Mouse (Mus musculus) gonadal fat pad, adult 2 months (tissue): ENCODE results near the gene A130010J15Rik. TPM values are rescaled to one million over a fixed set of nuclear protein-coding genes. Genes with fewer than 3 reads are reported as not detected.
A peak's percentile ranks its signal among the peaks of the same experiment; 100 is the strongest.

ENCODE experiments used
- DNase-seq: peaks from one replicate; pipeline ENCODE4 v3.0.0-alpha.2; 2012; ENCODE audit warnings: low read depth
- polyA plus RNA-seq: library from polyadenylated mRNA; depleted of rRNA; stranded (reverse); fragments of >200 nt; gene quantifications from 2 replicates; pipeline ENCODE4 v1.2.3, GENCODE M21; 2012

The A130010J15Rik gene
- polyA plus RNA-seq, 1 experiment: 5.2 TPM

GRCm38 (mm10) chr1:193156316-193157110 is 11.3 kb upstream of the A130010J15Rik start:
- DNase-seq: no peak

GRCm38 (mm10) chr1:193157111-193157492 is 10.7 kb upstream of the A130010J15Rik start:
- no peak for DNase-seq

GRCm38 (mm10) chr1:193159163-193159562 is 8.7 kb upstream of the A130010J15Rik start:
- no peak for DNase-seq

GRCm38 (mm10) chr1:193159613-193160012 is 8.2 kb upstream of the A130010J15Rik start:
- no peak for DNase-seq

- no peak for DNase-seq
These were observed 7.4 kb upstream of the A130010J15Rik start for GRCm38 (mm10) chr1:193160317-193161032.

- DNase-seq: no peak
These were observed 1.4 kb downstream of the A130010J15Rik start for GRCm38 (mm10) chr1:193169228-193169627.

- DNase-seq: no peak
These were observed 2.0 kb downstream of the A130010J15Rik start for GRCm38 (mm10) chr1:193169856-193170255.

- DNase-seq: peak; percentile 97
These were observed 5.4 kb downstream of the A130010J15Rik start for GRCm38 (mm10) chr1:193172991-193173809.

GRCm38 (mm10) chr1:193173810-193174129 is 5.9 kb downstream of the A130010J15Rik start:
- DNase-seq: no peak

GRCm38 (mm10) chr1:193174143-193174733 is 6.4 kb downstream of the A130010J15Rik start:
- DNase-seq: no peak

GRCm38 (mm10) chr1:193181104-193181503 is 13.3 kb downstream of the A130010J15Rik start:
- DNase-seq: no peak

- DNase-seq: no peak
These were observed 20.4 kb downstream of the A130010J15Rik start for GRCm38 (mm10) chr1:193188257-193188656.

GRCm38 (mm10) chr1:193189151-193189621 is 21.3 kb downstream of the A130010J15Rik start:
- DNase-seq: no peak

GRCm38 (mm10) chr1:193189771-193190170 is 21.9 kb downstream of the A130010J15Rik start:
- DNase-seq: no peak

- no peak for DNase-seq
These were observed 23.9 kb downstream of the A130010J15Rik start for GRCm38 (mm10) chr1:193191675-193192283.

- no peak for DNase-seq
These were observed 26.7 kb downstream of the A130010J15Rik start for GRCm38 (mm10) chr1:193194416-193195140.

GRCm38 (mm10) chr1:193195169-193195810 is 27.4 kb downstream of the A130010J15Rik start:
- no peak for DNase-seq

GRCm38 (mm10) chr1:193197494-193198205 is 29.8 kb downstream of the A130010J15Rik start:
- DNase-seq: no peak

- DNase-seq: no peak
These were observed 30.5 kb downstream of the A130010J15Rik start for GRCm38 (mm10) chr1:193198312-193198711.
